Mouse (Mus musculus): ENCODE data around the gene Rspo3. TPM values are rescaled to one million over a fixed set of nuclear protein-coding genes. Genes with fewer than 3 reads are reported as not detected.

Gene Rspo3
- polyA plus RNA-seq (2015; fragmentation: Nextera tagmentation; extraction: Ambion mirVana), result 19.9 and 25.0 TPM in 2 replicates

- peak within 1 kb of the TSS; percentile 59 for H3K9ac ChIP-seq (replicated peaks)
- WGBS, result under 1% methylated on average over 44 of the region's 44 CpGs
- peak within 1 kb of the TSS; percentile 72 for H3K27ac ChIP-seq (replicated peaks)
- ATAC-seq (replicated peaks), result peak; percentile 79
- H3K4me1 ChIP-seq, result peaks cover 22% of the 10 kb centered on the region
- H3K9me3 ChIP-seq, result no peaks in the 10 kb centered on the region
- peaks cover 9% of the 10 kb centered on the region; the same call in 1 of the 2 replicates for H3K27me3 ChIP-seq
- no peaks in the 10 kb centered on the region for H3K36me3 ChIP-seq
- H3K4me2 ChIP-seq (replicated peaks), result peak within 1 kb of the TSS; percentile 89
- H3K4me3 ChIP-seq, result peak within 1 kb of the TSS; percentile 57
Observed at GRCm38 (mm10) chr10:29535546-29536260, at the start of gene Rspo3. TSS of gene Rspo3 (minus strand) at chr10:29535867.

DNA sequence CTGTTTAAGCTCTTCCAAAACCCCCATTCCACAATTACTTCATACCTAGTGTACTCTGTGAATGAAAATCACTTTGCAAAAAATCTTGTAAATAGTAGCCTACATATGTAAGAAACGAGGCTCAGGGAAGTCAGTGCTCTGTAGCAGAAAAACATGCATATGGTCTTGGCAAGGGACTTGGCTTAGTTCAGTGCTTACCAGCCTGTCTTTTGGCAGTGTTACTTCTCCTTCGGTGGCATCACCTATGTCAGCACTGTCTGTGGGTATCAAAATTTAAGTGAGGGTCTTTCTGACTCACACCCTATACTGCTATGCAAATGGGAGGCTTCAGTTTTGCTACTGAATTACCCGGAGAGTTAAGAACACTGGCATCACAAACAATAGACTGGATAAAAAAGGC, 46.3 kb upstream of the Rspo3 start:
- Histone ChIP-seq H3K4me1 (no peaks in the 10 kb centered on the region), H3K9ac (replicated peaks) (no peak overlapping the region), H3K9me3 (no peaks in the 10 kb centered on the region), H3K4me3 (no peak overlapping the region), H3K4me2 (replicated peaks) (no peak overlapping the region), H3K27ac (replicated peaks) (peak overlapping the region; percentile 79), H3K27me3 (no peaks in the 10 kb centered on the region), H3K36me3 (no peaks in the 10 kb centered on the region)
- 54% methylated on average over 3 of the region's 3 CpGs for WGBS
- ATAC-seq (replicated peaks), result peak; percentile 82

DNA sequence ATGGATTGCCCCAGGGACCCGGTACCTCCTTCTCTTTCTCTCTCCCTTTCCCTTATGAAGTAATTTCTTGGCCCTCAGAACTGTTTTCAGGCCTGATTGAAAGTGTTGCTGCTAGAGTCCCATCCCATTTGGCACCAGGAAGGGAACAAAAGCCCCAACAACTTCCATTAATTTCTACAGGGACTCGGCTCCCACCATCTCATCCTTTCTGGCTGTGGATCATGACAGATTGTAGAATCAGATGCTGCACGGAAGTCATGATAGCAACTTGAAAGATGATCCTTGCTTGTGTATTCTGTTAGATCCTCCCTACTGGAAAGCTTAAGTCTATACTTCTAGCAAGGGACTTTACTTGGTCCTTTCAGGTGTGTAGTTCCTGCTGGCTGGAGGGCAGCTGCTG, 45.8 kb upstream of the Rspo3 start:
- peak; percentile 91 for ATAC-seq (replicated peaks)
- no peaks in the 10 kb centered on the region for H3K4me1 ChIP-seq
- no peaks in the 10 kb centered on the region for H3K27me3 ChIP-seq
- H3K9me3 ChIP-seq, result no peaks in the 10 kb centered on the region
- H3K27ac ChIP-seq (replicated peaks), result peak overlapping the region; percentile 79
- WGBS, result 65% methylated on average over 3 of the region's 3 CpGs
- no peak overlapping the region for H3K9ac ChIP-seq (replicated peaks)
- no peak overlapping the region for H3K4me2 ChIP-seq (replicated peaks)
- no peaks in the 10 kb centered on the region for H3K36me3 ChIP-seq
- H3K4me3 ChIP-seq, result no peak overlapping the region

GRCm38 (mm10) chr10:29555983-29556382, 20.3 kb upstream of the Rspo3 start:
- Histone ChIP-seq H3K9ac (replicated peaks) (no peak overlapping the region), H3K36me3 (no peaks in the 10 kb centered on the region), H3K9me3 (no peaks in the 10 kb centered on the region), H3K4me1 (no peaks in the 10 kb centered on the region), H3K27me3 (no peaks in the 10 kb centered on the region), H3K4me3 (no peak overlapping the region), H3K27ac (replicated peaks) (no peak overlapping the region), H3K4me2 (replicated peaks) (no peak overlapping the region)
- WGBS, result 75% methylated on average over 2 of the region's 2 CpGs
- ATAC-seq (replicated peaks), result no peak

GRCm38 (mm10) chr10:29554365-29554764, 18.7 kb upstream of the Rspo3 start:
- ATAC-seq (replicated peaks), result 0 out of 2 replicates have a peak, but pooled peaks have one; percentile 46
- Histone ChIP-seq H3K27ac (replicated peaks) (no peak overlapping the region), H3K27me3 (no peaks in the 10 kb centered on the region), H3K4me3 (no peak overlapping the region), H3K9ac (replicated peaks) (no peak overlapping the region), H3K36me3 (no peaks in the 10 kb centered on the region), H3K9me3 (no peaks in the 10 kb centered on the region), H3K4me2 (replicated peaks) (no peak overlapping the region), H3K4me1 (no peaks in the 10 kb centered on the region)
- 50% methylated on average over 2 of the region's 2 CpGs for WGBS

DNA sequence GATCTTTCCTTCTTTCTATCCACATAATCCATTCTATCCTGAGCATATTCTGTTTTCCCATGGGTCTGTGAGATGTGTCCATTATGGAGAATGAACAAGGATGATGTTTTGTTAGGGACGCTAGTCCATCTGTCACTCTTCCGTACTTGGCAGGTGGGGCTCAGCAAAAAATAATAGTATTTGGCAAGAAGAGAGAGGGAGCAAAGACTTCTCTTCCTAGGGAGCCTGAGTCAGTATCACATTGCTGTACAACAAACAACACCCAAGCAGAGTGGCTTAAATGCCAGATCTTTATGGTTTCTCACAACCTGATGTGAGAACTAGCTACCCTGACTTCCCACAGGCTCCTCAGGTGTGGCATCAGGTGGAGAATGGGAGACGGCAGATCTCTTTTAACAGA, 7.3 kb upstream of the Rspo3 start:
- H3K27me3 ChIP-seq, result no peaks in the 10 kb centered on the region
- H3K9me3 ChIP-seq, result no peaks in the 10 kb centered on the region
- no peak for ATAC-seq (replicated peaks)
- H3K4me2 ChIP-seq (replicated peaks), result no peak overlapping the region
- H3K27ac ChIP-seq (replicated peaks), result no peak overlapping the region
- no peak overlapping the region for H3K9ac ChIP-seq (replicated peaks)
- no peaks in the 10 kb centered on the region for H3K4me1 ChIP-seq
- WGBS, result 86% methylated on average over 3 of the region's 3 CpGs
- no peak overlapping the region for H3K4me3 ChIP-seq
- H3K36me3 ChIP-seq, result no peaks in the 10 kb centered on the region

- no peaks in the 10 kb centered on the region for H3K9me3 ChIP-seq
- ATAC-seq (replicated peaks), result no peak
- H3K4me2 ChIP-seq (replicated peaks), result no peak overlapping the region
- no peak overlapping the region for H3K27ac ChIP-seq (replicated peaks)
- no peak overlapping the region for H3K4me3 ChIP-seq
- WGBS, result 69% methylated on average over 2 of the region's 2 CpGs
- no peaks in the 10 kb centered on the region for H3K36me3 ChIP-seq
- 0 out of 2 replicates have a peak, but pooled peaks cover 2% of the 10 kb centered on the region for H3K27me3 ChIP-seq
- peaks cover 6% of the 10 kb centered on the region for H3K4me1 ChIP-seq
- H3K9ac ChIP-seq (replicated peaks), result no peak overlapping the region
Observed at GRCm38 (mm10) chr10:29539516-29539915, 3.8 kb upstream of the Rspo3 start.

- Histone ChIP-seq H3K36me3 (no peaks in the 10 kb centered on the region), H3K27me3 (peaks cover 5% of the 10 kb centered on the region; the same call in 1 of the 2 replicates), H3K4me3 (no peak overlapping the region), H3K9ac (replicated peaks) (no peak overlapping the region), H3K27ac (replicated peaks) (no peak overlapping the region), H3K4me1 (peaks cover 13% of the 10 kb centered on the region), H3K9me3 (no peaks in the 10 kb centered on the region), H3K4me2 (replicated peaks) (no peak overlapping the region)
- no peak; the same call in 1 of the 2 replicates for ATAC-seq (replicated peaks)
- WGBS, result 63% methylated on average over 2 of the region's 2 CpGs
Observed at GRCm38 (mm10) chr10:29538791-29539190, 3.1 kb upstream of the Rspo3 start.

- H3K9ac ChIP-seq (replicated peaks), result peak overlapping the region; percentile 58
- H3K4me2 ChIP-seq (replicated peaks), result peak overlapping the region; percentile 89
- peak overlapping the region; percentile 72 for H3K27ac ChIP-seq (replicated peaks)
- ATAC-seq (replicated peaks), result no peak
- H3K4me1 ChIP-seq, result peaks cover 22% of the 10 kb centered on the region
- peaks cover 9% of the 10 kb centered on the region; the same call in 1 of the 2 replicates for H3K27me3 ChIP-seq
- H3K9me3 ChIP-seq, result no peaks in the 10 kb centered on the region
- H3K4me3 ChIP-seq, result peak overlapping the region; percentile 57
- H3K36me3 ChIP-seq, result no peaks in the 10 kb centered on the region
- 2% methylated on average over 7 of the region's 7 CpGs for WGBS
Observed at GRCm38 (mm10) chr10:29534830-29535227, 838 bp downstream of the Rspo3 start.

- Histone ChIP-seq H3K4me3 (peak overlapping the region; percentile 57), H3K4me1 (peaks cover 22% of the 10 kb centered on the region), H3K4me2 (replicated peaks) (peak overlapping the region; percentile 89), H3K9ac (replicated peaks) (peak overlapping the region; percentile 58), H3K9me3 (no peaks in the 10 kb centered on the region), H3K36me3 (no peaks in the 10 kb centered on the region), H3K27me3 (peaks cover 9% of the 10 kb centered on the region; the same call in 1 of the 2 replicates), H3K27ac (replicated peaks) (peak overlapping the region; percentile 72)
- ATAC-seq (replicated peaks), result peak; percentile 27
- 1% methylated on average over 24 of the region's 24 CpGs for WGBS
Observed at GRCm38 (mm10) chr10:29533846-29534829, 1.5 kb downstream of the Rspo3 start.

DNA sequence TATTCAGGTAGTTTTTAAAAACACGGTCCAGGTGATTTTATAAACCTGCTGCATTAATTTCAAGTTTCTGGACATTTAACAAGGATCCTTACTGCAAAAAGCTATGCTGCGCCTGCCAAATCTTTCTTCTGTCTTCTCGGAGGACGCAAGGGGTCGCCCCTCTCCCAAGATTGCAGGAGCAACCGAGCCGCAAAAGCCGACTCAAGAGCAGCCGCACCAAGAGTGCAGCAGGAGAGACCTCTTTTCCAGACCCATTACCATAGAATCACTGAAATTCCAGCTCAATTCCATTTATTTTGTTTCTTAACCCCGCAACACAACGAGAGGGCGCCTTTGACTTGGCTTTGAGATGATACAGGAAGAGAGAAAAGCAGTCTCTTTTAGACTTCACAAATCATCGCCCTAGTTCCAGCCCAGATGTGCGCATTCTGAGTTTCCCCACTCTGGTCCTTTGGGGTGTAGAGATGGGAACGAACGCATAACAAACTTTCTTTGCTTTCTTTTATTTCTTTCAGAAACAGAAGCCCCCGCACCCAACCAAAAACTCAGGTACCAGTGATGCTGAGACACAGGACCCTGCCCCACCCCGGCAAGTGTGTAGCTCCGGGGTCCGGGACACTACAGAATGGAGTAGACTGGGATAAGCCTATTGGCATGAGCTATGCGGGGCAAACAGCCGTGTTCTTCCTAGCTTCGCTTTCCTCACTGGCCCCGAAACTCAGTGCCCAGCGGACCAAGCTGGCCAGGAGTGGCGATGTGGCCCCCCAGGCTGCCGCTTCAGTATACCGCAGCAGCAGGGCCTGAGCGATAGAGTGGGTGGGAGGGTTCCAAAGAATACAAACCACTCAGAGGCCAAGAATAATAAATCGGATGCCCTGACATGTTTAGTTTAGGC, 2.6 kb downstream of the Rspo3 start:
- WGBS, result 1% methylated on average over 30 of the region's 30 CpGs
- H3K27ac ChIP-seq (replicated peaks), result peak overlapping the region; percentile 72
- no peaks in the 10 kb centered on the region for H3K9me3 ChIP-seq
- peak overlapping the region; percentile 58 for H3K9ac ChIP-seq (replicated peaks)
- peak; percentile 79 for ATAC-seq (replicated peaks)
- H3K4me2 ChIP-seq (replicated peaks), result peak overlapping the region; percentile 89
- peaks cover 9% of the 10 kb centered on the region; the same call in 1 of the 2 replicates for H3K27me3 ChIP-seq
- H3K4me3 ChIP-seq, result peak overlapping the region; percentile 57
- no peaks in the 10 kb centered on the region for H3K36me3 ChIP-seq
- peaks cover 22% of the 10 kb centered on the region for H3K4me1 ChIP-seq
